Mouse (Mus musculus): ENCODE results near the gene Phldb2. TPM values are rescaled to one million over a fixed set of nuclear protein-coding genes. Genes with fewer than 3 reads are reported as not detected.

The Phldb2 gene
- polyA plus RNA-seq, 1 experiment from 2014 or later = 46.2 TPM

DNA sequence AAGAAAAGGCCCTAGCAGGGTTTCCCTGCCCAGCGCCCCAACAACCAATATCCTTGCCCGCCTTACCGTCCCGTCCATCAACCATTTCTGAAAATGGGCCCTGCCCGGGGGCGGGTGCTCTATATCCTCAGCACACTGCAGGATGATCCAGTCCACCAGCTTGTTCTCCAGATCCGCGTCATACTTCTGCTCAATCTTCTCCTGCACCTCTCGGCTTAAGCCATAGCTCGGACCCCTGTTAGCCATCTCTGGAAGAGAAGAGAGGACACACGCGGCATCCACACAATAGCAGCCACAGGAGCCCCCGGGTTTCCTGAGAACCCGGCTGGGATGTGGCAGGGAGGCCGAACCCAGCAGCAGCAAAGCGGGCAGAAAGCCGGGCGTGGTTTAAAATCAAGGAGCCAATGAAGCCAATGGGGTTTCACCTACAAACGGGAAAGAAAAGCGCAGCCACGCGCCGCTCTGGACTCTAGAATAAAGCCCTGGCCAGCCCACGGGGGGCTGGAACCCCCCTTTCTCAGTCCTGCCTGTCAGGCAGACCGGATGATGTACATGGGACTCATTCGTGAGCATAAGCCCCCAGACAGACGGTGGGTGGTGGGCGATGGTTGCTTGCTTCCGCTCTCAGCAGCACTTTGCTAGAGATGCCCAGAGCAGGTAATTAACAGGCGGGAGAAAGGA lies 229.2 kb downstream of the Phldb2 start, which contains the start of gene Tagln3:
Gene Tagln3 (minus strand): TSS at position 548 of the 681 bp plus-strand sequence.
- peak; percentile 83 for DNase-seq (ENCODE audit: low spot score)
- Histone ChIP-seq H3K27me3 (replicated peaks; ENCODE audit: low read depth, poor library complexity, severe bottlenecking) (no peaks in the 10 kb centered on the region), H3K4me3 (peak within 1 kb of the TSS; percentile 64), H3K36me3 (replicated peaks) (peaks cover 49% of the 10 kb centered on the region), H3K27ac (replicated peaks) (peak within 1 kb of the TSS; percentile 93), H3K4me1 (peaks cover 32% of the 10 kb centered on the region), H3K9me3 (no peaks in the 10 kb centered on the region)
- WGBS = 1% methylated on average over 30 of the region's 30 CpGs

DNA sequence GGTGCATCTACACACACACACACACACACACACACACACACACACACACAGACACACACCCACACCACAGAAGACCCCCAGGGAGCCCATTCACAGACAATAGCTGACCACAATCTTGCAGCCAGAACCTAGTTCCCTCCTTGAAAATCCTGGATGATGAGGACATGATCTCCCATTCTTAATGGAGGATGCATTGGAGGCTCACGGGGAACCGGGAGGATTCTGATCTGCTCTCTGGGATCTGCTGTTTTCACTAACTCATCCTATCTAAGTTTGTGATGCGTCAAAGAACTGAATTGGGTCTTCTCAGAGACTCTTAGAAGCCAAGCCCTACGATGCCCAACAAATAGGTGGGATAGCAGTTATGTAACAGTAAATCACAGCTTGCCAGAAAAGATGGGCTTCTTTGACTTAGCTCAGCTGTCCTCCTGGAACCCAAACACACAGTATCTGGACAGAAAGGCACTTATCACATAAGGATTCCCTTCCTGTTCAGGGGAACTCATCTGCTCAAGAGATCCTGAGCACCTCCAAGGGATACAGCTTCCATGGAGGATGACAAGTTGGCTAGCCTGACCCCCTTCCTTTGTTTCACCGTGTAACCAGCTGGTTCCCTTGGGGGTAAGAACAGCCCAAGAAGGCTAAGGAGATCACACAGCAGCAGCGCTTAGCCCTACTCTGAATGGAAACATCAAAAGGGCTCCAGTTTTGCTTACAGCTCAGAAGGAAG lies 230.1 kb downstream of the Phldb2 start:
- peak overlapping the region; percentile 93 for H3K27ac ChIP-seq (replicated peaks)
- no peak for DNase-seq (ENCODE audit: low spot score)
- H3K36me3 ChIP-seq (replicated peaks) = peaks cover 49% of the 10 kb centered on the region
- H3K9me3 ChIP-seq = no peaks in the 10 kb centered on the region
- peaks cover 32% of the 10 kb centered on the region for H3K4me1 ChIP-seq
- H3K4me3 ChIP-seq = peak overlapping the region; percentile 64
- 55% methylated on average over 6 of the region's 6 CpGs for WGBS
- no peaks in the 10 kb centered on the region for H3K27me3 ChIP-seq (replicated peaks; ENCODE audit: low read depth, poor library complexity, severe bottlenecking)

DNA sequence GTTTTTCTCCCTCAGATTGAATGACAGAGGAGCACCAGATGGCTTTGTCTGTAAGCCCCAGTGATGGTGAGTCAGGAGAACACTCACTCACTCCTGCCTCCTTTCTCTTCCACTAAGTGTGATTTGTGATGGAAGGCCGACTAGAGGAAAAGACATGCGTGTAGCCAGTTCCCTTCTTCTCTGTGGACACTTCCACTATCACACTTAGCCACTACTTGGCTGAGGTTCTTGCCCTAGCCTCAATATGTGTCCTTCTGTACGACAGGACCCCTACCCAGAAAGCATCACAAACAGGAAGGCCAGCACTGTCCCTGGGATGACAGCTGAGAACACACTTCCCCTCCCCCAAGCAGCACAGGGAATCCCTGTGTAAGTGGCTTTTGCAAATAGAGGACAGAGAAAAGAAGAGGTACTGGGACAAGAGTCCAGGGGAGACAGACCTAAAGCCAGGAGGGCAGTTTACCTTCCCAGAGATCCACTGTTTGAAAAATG lies 230.9 kb downstream of the Phldb2 start:
- H3K36me3 ChIP-seq (replicated peaks) = peaks cover 52% of the 10 kb centered on the region
- H3K4me1 ChIP-seq = peaks cover 32% of the 10 kb centered on the region
- 71% methylated on average over 3 of the region's 3 CpGs for WGBS
- no peaks in the 10 kb centered on the region for H3K9me3 ChIP-seq
- no peaks in the 10 kb centered on the region for H3K27me3 ChIP-seq (replicated peaks; ENCODE audit: low read depth, poor library complexity, severe bottlenecking)
- DNase-seq (ENCODE audit: low spot score) = no peak
- peak overlapping the region; percentile 64 for H3K4me3 ChIP-seq
- H3K27ac ChIP-seq (replicated peaks) = peak overlapping the region; percentile 93

DNA sequence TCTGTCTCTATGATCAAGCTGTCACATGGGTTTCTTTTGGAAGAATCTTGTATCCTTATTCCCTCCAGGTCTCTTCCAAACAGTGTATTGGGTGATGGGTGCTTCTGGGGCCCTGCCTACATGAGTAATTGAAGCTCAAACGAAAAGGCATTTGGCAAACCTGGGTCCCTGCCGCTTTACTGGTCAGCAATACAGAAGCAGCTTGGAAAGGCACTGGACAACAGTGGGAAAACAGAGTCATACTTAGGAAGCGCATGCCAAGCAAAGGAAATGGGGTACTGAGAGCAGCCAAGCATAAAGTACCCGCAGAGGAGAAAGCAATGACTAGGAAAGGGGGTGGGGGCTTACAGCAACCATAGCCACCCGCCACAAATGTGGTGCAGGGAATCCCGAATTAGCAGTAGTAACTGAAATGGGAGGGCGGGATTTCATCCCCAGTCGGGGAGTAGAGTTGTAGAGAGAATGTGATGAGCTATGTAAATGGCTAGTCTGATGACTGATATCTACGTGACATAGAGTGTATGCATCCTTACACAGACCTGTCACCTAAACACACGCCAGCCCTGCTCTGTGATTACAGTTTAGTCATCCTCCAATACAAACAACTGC lies 233.3 kb downstream of the Phldb2 start:
- Histone ChIP-seq H3K4me1 (peaks cover 32% of the 10 kb centered on the region), H3K27ac (replicated peaks) (no peak overlapping the region), H3K4me3 (no peak overlapping the region), H3K9me3 (no peaks in the 10 kb centered on the region), H3K27me3 (replicated peaks; ENCODE audit: low read depth, poor library complexity, severe bottlenecking) (no peaks in the 10 kb centered on the region), H3K36me3 (replicated peaks) (peaks cover 74% of the 10 kb centered on the region)
- WGBS = 84% methylated on average over 10 of the region's 10 CpGs
- no peak for DNase-seq (ENCODE audit: low spot score)

DNA sequence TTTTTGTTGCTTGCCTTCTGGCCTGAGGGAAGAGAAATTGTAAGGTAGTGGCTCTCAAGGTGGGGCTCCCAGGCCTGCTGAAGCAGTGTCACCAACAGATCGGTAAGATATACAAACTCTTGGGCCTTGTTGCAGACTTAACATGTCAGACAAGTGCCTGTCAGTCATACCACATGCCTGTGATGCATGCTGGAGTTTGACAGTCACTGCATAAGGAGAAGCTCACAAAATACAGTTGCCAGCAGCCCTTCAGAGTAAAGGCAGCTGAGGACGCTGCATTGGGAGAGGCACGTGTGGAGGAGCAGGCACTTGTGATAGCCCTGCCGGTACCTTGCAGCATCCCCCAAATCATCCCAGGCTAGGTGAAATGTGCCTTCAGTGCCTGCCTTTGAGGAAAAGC lies 235.1 kb downstream of the Phldb2 start:
- no peak overlapping the region for H3K4me3 ChIP-seq
- DNase-seq (ENCODE audit: low spot score) = no peak
- no peak overlapping the region for H3K27ac ChIP-seq (replicated peaks)
- no peaks in the 10 kb centered on the region for H3K27me3 ChIP-seq (replicated peaks; ENCODE audit: low read depth, poor library complexity, severe bottlenecking)
- H3K4me1 ChIP-seq = peaks cover 14% of the 10 kb centered on the region
- WGBS = 90% methylated on average over 4 of the region's 4 CpGs
- H3K36me3 ChIP-seq (replicated peaks) = peaks cover 86% of the 10 kb centered on the region
- no peaks in the 10 kb centered on the region for H3K9me3 ChIP-seq

DNA sequence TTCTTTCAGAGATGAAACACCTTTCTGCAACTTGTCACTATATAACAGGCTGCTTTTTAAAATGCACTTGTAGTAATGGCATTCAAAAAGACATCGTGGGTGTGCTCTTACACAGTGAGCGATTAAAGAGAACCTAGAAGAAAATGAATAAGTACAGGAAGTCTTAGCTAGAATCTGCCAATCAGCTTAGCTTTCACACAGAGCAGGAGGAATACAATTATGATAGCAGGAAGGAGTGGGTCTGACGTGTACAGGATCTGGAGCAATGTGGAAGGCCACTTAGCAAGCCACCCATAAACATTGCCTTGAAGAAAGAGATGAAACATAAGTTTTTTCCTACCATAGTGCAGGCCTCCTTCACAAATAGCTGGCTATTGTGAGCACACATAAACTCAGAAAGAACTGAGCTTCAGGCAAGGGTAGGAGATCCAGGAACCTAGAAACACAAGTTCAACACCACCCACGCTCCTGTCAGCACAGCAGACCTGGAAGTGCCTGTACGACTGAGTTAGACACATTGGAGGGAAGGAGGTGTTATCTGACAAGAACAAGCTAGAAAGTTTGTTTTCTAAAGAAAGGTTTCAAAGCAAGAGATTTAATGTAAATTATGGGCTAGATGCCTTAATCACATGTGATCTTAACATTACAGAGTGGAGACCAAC lies 238.8 kb downstream of the Phldb2 start:
- Histone ChIP-seq H3K36me3 (replicated peaks) (peaks cover 78% of the 10 kb centered on the region), H3K27ac (replicated peaks) (no peak overlapping the region), H3K4me1 (no peaks in the 10 kb centered on the region), H3K9me3 (no peaks in the 10 kb centered on the region), H3K4me3 (no peak overlapping the region), H3K27me3 (replicated peaks; ENCODE audit: low read depth, poor library complexity, severe bottlenecking) (no peaks in the 10 kb centered on the region)
- WGBS = 83% methylated on average over 5 of the region's 5 CpGs
- DNase-seq (ENCODE audit: low spot score) = no peak

GRCm38 (mm10) chr16:45713878-45714277 lies 239.5 kb downstream of the Phldb2 start:
- no peaks in the 10 kb centered on the region for H3K9me3 ChIP-seq
- 71% methylated on average over 1 of the region's 1 CpGs for WGBS
- H3K27me3 ChIP-seq (replicated peaks; ENCODE audit: low read depth, poor library complexity, severe bottlenecking) = no peaks in the 10 kb centered on the region
- peaks cover 72% of the 10 kb centered on the region for H3K36me3 ChIP-seq (replicated peaks)
- H3K27ac ChIP-seq (replicated peaks) = no peak overlapping the region
- no peak overlapping the region for H3K4me3 ChIP-seq
- DNase-seq (ENCODE audit: low spot score) = no peak
- no peaks in the 10 kb centered on the region for H3K4me1 ChIP-seq

DNA sequence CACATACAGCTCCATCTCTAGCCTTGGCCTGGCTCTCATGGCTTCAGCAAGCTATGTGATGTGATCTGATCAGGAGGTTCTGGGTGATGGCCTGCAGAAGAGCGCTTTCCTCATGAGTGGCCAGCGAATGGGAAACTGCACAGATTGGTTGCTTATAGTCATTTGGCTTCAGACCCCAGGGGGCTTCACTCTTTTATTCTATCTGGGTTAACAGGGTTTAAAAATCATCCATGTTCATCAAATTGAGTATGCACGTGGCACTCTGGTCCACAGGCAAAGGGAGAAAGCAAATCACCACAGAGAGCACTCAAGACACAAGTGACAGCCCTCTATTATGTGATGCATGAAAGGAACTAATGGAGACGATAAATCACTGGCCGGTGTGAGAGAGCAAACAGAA lies 240.1 kb downstream of the Phldb2 start:
- WGBS = 88% methylated on average over 5 of the region's 5 CpGs
- no peak overlapping the region for H3K4me3 ChIP-seq

DNA sequence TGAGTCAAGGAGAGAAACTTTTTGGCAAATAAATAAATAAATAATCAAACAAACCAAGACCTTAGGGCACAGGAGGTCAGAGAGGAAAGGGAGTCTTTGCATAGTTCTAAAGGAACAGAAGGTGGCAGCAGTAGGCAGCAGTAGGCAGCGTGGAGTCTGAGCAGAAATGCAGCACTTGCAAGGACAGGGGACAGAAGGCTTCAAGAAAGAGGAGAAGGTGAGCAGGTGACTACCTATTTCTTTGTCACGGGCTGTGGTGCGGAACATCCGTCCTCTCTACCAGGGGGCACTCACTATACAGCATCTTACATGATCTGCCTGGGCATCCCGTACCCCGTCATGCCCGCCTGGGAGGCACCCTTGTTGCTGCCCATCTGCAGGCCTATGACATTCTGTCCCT lies 242.1 kb downstream of the Phldb2 start:
- peaks cover 48% of the 10 kb centered on the region for H3K36me3 ChIP-seq (replicated peaks)
- no peaks in the 10 kb centered on the region for H3K9me3 ChIP-seq
- no peak overlapping the region for H3K4me3 ChIP-seq
- no peaks in the 10 kb centered on the region for H3K27me3 ChIP-seq (replicated peaks; ENCODE audit: low read depth, poor library complexity, severe bottlenecking)
- no peaks in the 10 kb centered on the region for H3K4me1 ChIP-seq
- H3K27ac ChIP-seq (replicated peaks) = no peak overlapping the region
- 70% methylated on average over 7 of the region's 7 CpGs for WGBS
- DNase-seq (ENCODE audit: low spot score) = no peak

More for the DNA sequence above, 240.1 kb downstream of the Phldb2 start:
- no peak overlapping the region for H3K27ac ChIP-seq (replicated peaks)
- H3K36me3 ChIP-seq (replicated peaks) = peaks cover 68% of the 10 kb centered on the region
- no peaks in the 10 kb centered on the region for H3K27me3 ChIP-seq (replicated peaks; ENCODE audit: low read depth, poor library complexity, severe bottlenecking)
- no peaks in the 10 kb centered on the region for H3K4me1 ChIP-seq
- no peak for DNase-seq (ENCODE audit: low spot score)
- H3K9me3 ChIP-seq = no peaks in the 10 kb centered on the region

DNA sequence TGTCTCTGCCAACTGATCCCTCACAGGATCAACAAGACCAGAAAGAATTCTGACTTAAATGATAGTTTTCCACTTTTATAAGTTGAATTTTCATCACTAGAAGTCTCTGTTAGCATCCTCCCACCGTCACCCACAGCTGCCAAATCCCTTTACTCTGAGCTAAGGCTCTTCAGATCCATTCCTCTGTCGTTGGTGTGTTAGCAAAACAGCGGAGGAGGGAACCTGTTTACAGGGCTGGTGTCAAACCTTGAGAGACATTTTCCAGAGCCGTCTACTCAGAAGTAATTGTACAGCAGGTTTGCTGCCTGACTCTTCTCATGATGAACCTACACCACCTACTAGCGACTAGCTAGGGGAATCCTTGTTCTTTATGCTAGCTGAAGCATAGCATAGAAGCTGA lies 254.1 kb downstream of the Phldb2 start:
- DNase-seq (ENCODE audit: low spot score) = no peak
- Histone ChIP-seq H3K4me3 (no peak overlapping the region), H3K27me3 (replicated peaks; ENCODE audit: low read depth, poor library complexity, severe bottlenecking) (no peaks in the 10 kb centered on the region), H3K9me3 (no peaks in the 10 kb centered on the region), H3K27ac (replicated peaks) (no peak overlapping the region), H3K4me1 (no peaks in the 10 kb centered on the region), H3K36me3 (replicated peaks) (no peaks in the 10 kb centered on the region)
- WGBS = 74% methylated on average over 5 of the region's 5 CpGs

- Histone ChIP-seq H3K27ac (replicated peaks) (no peak overlapping the region), H3K36me3 (replicated peaks) (no peaks in the 10 kb centered on the region), H3K27me3 (replicated peaks; ENCODE audit: low read depth, poor library complexity, severe bottlenecking) (no peaks in the 10 kb centered on the region), H3K4me1 (no peaks in the 10 kb centered on the region), H3K4me3 (no peak overlapping the region), H3K9me3 (no peaks in the 10 kb centered on the region)
- 82% methylated on average over 6 of the region's 6 CpGs for WGBS
- no peak for DNase-seq (ENCODE audit: low spot score)
Observed at GRCm38 (mm10) chr16:45697996-45698395, 255.4 kb downstream of the Phldb2 start.

Measured in embryonic facial prominence, embryonic 10.5 days (tissue).